Mouse (Mus musculus): Measurements from ENCODE around the gene Slc25a45. TPM values are rescaled to one million over a fixed set of nuclear protein-coding genes. Genes with fewer than 3 reads are reported as not detected.
A peak's percentile ranks its signal among the peaks of the same experiment; 100 is the strongest.

Slc25a45 gene
- polyA plus RNA-seq, 1 experiment from 2014 or later: 5.0 TPM

GRCm38 (mm10) chr19:5833287-5834100 lies 44.1 kb upstream of the Slc25a45 start:
- Histone ChIP-seq H3K9ac (ENCODE audit: low read length) (no peak overlapping the region), H3K27ac (ENCODE audit: low read length) (no peak overlapping the region), H3K4me2 (ENCODE audit: low read depth, low read length) (no peak overlapping the region), H3K9me3 (replicated peaks; ENCODE audit: control insufficient read depth, low read length) (no peaks in the 10 kb centered on the region), H3K4me3 (ENCODE audit: low read length) (no peak overlapping the region), H3K36me3 (ENCODE audit: control insufficient read depth, insufficient read depth) (no peaks in the 10 kb centered on the region), H3K4me1 (ENCODE audit: control insufficient read depth, insufficient read depth, low read length) (peaks cover 18% of the 10 kb centered on the region), H3K27me3 (ENCODE audit: control insufficient read depth, insufficient read depth, low read length) (no peaks in the 10 kb centered on the region)
- no peak for ATAC-seq (replicated peaks; ENCODE audit: extremely low read depth, insufficient read depth, low FRiP score)
- 87% methylated on average over 10 of the region's 10 CpGs for WGBS

GRCm38 (mm10) chr19:5834260-5834925 lies 43.2 kb upstream of the Slc25a45 start:
- Histone ChIP-seq H3K27me3 (ENCODE audit: control insufficient read depth, insufficient read depth, low read length) (no peaks in the 10 kb centered on the region), H3K9me3 (replicated peaks; ENCODE audit: control insufficient read depth, low read length) (no peaks in the 10 kb centered on the region), H3K4me1 (ENCODE audit: control insufficient read depth, insufficient read depth, low read length) (peaks cover 18% of the 10 kb centered on the region), H3K27ac (ENCODE audit: low read length) (no peak overlapping the region), H3K36me3 (ENCODE audit: control insufficient read depth, insufficient read depth) (no peaks in the 10 kb centered on the region), H3K9ac (ENCODE audit: low read length) (no peak overlapping the region), H3K4me2 (ENCODE audit: low read depth, low read length) (no peak overlapping the region), H3K4me3 (ENCODE audit: low read length) (no peak overlapping the region)
- no peak for ATAC-seq (replicated peaks; ENCODE audit: extremely low read depth, insufficient read depth, low FRiP score)
- WGBS: 83% methylated on average over 12 of the region's 12 CpGs

- no peaks in the 10 kb centered on the region for H3K27me3 ChIP-seq (ENCODE audit: control insufficient read depth, insufficient read depth, low read length)
- H3K4me3 ChIP-seq (ENCODE audit: low read length): no peak overlapping the region
- ATAC-seq (replicated peaks; ENCODE audit: extremely low read depth, insufficient read depth, low FRiP score): no peak
- H3K4me2 ChIP-seq (ENCODE audit: low read depth, low read length): no peak overlapping the region
- no peaks in the 10 kb centered on the region for H3K9me3 ChIP-seq (replicated peaks; ENCODE audit: control insufficient read depth, low read length)
- no peak overlapping the region for H3K9ac ChIP-seq (ENCODE audit: low read length)
- H3K27ac ChIP-seq (ENCODE audit: low read length): no peak overlapping the region
- peaks cover 26% of the 10 kb centered on the region for H3K4me1 ChIP-seq (ENCODE audit: control insufficient read depth, insufficient read depth, low read length)
- no peaks in the 10 kb centered on the region for H3K36me3 ChIP-seq (ENCODE audit: control insufficient read depth, insufficient read depth)
- WGBS: 89% methylated on average over 10 of the region's 10 CpGs
These were observed 42.3 kb upstream of the Slc25a45 start for GRCm38 (mm10) chr19:5835054-5835921.

- Histone ChIP-seq H3K9ac (ENCODE audit: low read length) (no peak overlapping the region), H3K9me3 (replicated peaks; ENCODE audit: control insufficient read depth, low read length) (no peaks in the 10 kb centered on the region), H3K36me3 (ENCODE audit: control insufficient read depth, insufficient read depth) (no peaks in the 10 kb centered on the region), H3K4me3 (ENCODE audit: low read length) (no peak overlapping the region), H3K4me1 (ENCODE audit: control insufficient read depth, insufficient read depth, low read length) (peaks cover 32% of the 10 kb centered on the region), H3K4me2 (ENCODE audit: low read depth, low read length) (no peak overlapping the region), H3K27me3 (ENCODE audit: control insufficient read depth, insufficient read depth, low read length) (no peaks in the 10 kb centered on the region), H3K27ac (ENCODE audit: low read length) (no peak overlapping the region)
- ATAC-seq (replicated peaks; ENCODE audit: extremely low read depth, insufficient read depth, low FRiP score): no peak
- WGBS: 85% methylated on average over 8 of the region's 8 CpGs
These were observed 41.6 kb upstream of the Slc25a45 start for GRCm38 (mm10) chr19:5835922-5836430.

- Histone ChIP-seq H3K9ac (ENCODE audit: low read length) (peak overlapping the region; percentile 14; the same call in 1 of the 2 replicates), H3K36me3 (ENCODE audit: control insufficient read depth, insufficient read depth) (no peaks in the 10 kb centered on the region), H3K9me3 (replicated peaks; ENCODE audit: control insufficient read depth, low read length) (no peaks in the 10 kb centered on the region), H3K4me3 (ENCODE audit: low read length) (no peak overlapping the region), H3K27me3 (ENCODE audit: control insufficient read depth, insufficient read depth, low read length) (no peaks in the 10 kb centered on the region), H3K27ac (ENCODE audit: low read length) (peak overlapping the region; percentile 55), H3K4me1 (ENCODE audit: control insufficient read depth, insufficient read depth, low read length) (peaks cover 42% of the 10 kb centered on the region), H3K4me2 (ENCODE audit: low read depth, low read length) (no peak overlapping the region)
- WGBS: 61% methylated on average over 10 of the region's 10 CpGs
- ATAC-seq (replicated peaks; ENCODE audit: extremely low read depth, insufficient read depth, low FRiP score): no peak
These were observed 40.6 kb upstream of the Slc25a45 start for GRCm38 (mm10) chr19:5836941-5837572.

GRCm38 (mm10) chr19:5837606-5838005 lies 40.0 kb upstream of the Slc25a45 start:
- ATAC-seq (replicated peaks; ENCODE audit: extremely low read depth, insufficient read depth, low FRiP score): no peak

GRCm38 (mm10) chr19:5838136-5838891 lies 39.3 kb upstream of the Slc25a45 start:
- ATAC-seq (replicated peaks; ENCODE audit: extremely low read depth, insufficient read depth, low FRiP score): no peak
- peaks cover 48% of the 10 kb centered on the region for H3K4me1 ChIP-seq (ENCODE audit: control insufficient read depth, insufficient read depth, low read length)

More at GRCm38 (mm10) chr19:5837606-5838005, 40.0 kb upstream of the Slc25a45 start:
- Histone ChIP-seq H3K9ac (ENCODE audit: low read length) (peak overlapping the region; percentile 14; the same call in 1 of the 2 replicates), H3K27me3 (ENCODE audit: control insufficient read depth, insufficient read depth, low read length) (no peaks in the 10 kb centered on the region), H3K9me3 (replicated peaks; ENCODE audit: control insufficient read depth, low read length) (no peaks in the 10 kb centered on the region), H3K36me3 (ENCODE audit: control insufficient read depth, insufficient read depth) (no peaks in the 10 kb centered on the region), H3K4me1 (ENCODE audit: control insufficient read depth, insufficient read depth, low read length) (peaks cover 47% of the 10 kb centered on the region), H3K27ac (ENCODE audit: low read length) (peak overlapping the region; percentile 55), H3K4me3 (ENCODE audit: low read length) (no peak overlapping the region), H3K4me2 (ENCODE audit: low read depth, low read length) (no peak overlapping the region)
- 55% methylated on average over 8 of the region's 8 CpGs for WGBS

GRCm38 (mm10) chr19:5838892-5839165 lies 38.8 kb upstream of the Slc25a45 start:
- 90% methylated on average over 4 of the region's 4 CpGs for WGBS
- no peaks in the 10 kb centered on the region for H3K27me3 ChIP-seq (ENCODE audit: control insufficient read depth, insufficient read depth, low read length)
- peaks cover 52% of the 10 kb centered on the region for H3K4me1 ChIP-seq (ENCODE audit: control insufficient read depth, insufficient read depth, low read length)
- no peaks in the 10 kb centered on the region for H3K9me3 ChIP-seq (replicated peaks; ENCODE audit: control insufficient read depth, low read length)
- H3K9ac ChIP-seq (ENCODE audit: low read length): no peak overlapping the region
- no peak overlapping the region for H3K27ac ChIP-seq (ENCODE audit: low read length)
- H3K36me3 ChIP-seq (ENCODE audit: control insufficient read depth, insufficient read depth): no peaks in the 10 kb centered on the region
- ATAC-seq (replicated peaks; ENCODE audit: extremely low read depth, insufficient read depth, low FRiP score): no peak
- H3K4me3 ChIP-seq (ENCODE audit: low read length): no peak overlapping the region
- no peak overlapping the region for H3K4me2 ChIP-seq (ENCODE audit: low read depth, low read length)

More at GRCm38 (mm10) chr19:5838136-5838891, 39.3 kb upstream of the Slc25a45 start:
- H3K4me3 ChIP-seq (ENCODE audit: low read length): no peak overlapping the region
- no peaks in the 10 kb centered on the region for H3K9me3 ChIP-seq (replicated peaks; ENCODE audit: control insufficient read depth, low read length)
- H3K9ac ChIP-seq (ENCODE audit: low read length): no peak overlapping the region
- H3K27me3 ChIP-seq (ENCODE audit: control insufficient read depth, insufficient read depth, low read length): no peaks in the 10 kb centered on the region
- H3K36me3 ChIP-seq (ENCODE audit: control insufficient read depth, insufficient read depth): no peaks in the 10 kb centered on the region
- H3K4me2 ChIP-seq (ENCODE audit: low read depth, low read length): no peak overlapping the region
- no peak overlapping the region for H3K27ac ChIP-seq (ENCODE audit: low read length)
- WGBS: 80% methylated on average over 12 of the region's 12 CpGs
